Mouse (Mus musculus): ENCODE measurements around the gene Ms4a18.
"Not testable (repeated sequence)": the region's sequence is repeated elsewhere in the genome, so short reads cannot be mapped to it uniquely, and the experiment has no call there.

DNA sequence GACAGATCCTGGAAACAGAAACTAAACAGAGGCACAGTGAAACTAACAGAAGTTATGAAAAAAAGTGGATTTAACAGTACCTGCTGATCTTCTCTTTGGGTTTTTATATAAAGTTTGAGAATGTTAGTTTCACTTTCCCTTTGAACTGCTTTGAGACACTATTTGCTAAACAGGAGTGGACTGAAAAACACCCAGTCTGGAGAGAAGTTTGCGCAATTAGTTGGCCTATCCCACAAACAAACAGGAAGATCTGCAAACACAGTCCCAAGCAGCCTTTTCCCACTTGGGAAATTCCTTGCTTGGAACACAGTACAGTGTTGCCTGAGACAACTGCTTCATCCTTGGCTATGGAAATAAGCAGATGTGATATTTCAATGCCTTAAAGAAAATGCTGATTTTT, 37.9 kb upstream of the Ms4a18 start:
- TF ChIP-seq POLR2A (IDR thresholded peaks at IDR 0.05; ENCODE audit: low read depth, low read length); CTCF (IDR thresholded peaks at IDR 0.05; ENCODE audit: borderline replicate concordance, insufficient read depth, low read length): not testable (repeated sequence)
